Mouse (Mus musculus) heart, adult 2 months (tissue): ENCODE measurements at regions not wholly inside any gene's neighbourhood (a gene's known extent, or its start where the extent isn't known, plus 50 kb on each side); places are given as distances from the start of the nearest gene placed in this dataset.

Experiments used
- CTCF ChIP-seq: fragments of 200-600 bp; IDR thresholded peaks from 2 replicates; pipeline ENCODE4 v1.8.1; 2022; ENCODE audit warnings: antibody characterized with exemption, mild to moderate bottlenecking, moderate library complexity
- EP300 ChIP-seq: fragments of 200-500 bp; IDR thresholded peaks from 2 replicates; pipeline ENCODE4 v1.6.1; 2011; ENCODE audit warnings: low read depth, low read length, control low read depth; ENCODE audit not compliant: insufficient read depth
- POLR2A ChIP-seq: fragments of 200-500 bp; IDR thresholded peaks from 2 replicates; pipeline ENCODE4 v1.6.1; 2011; ENCODE audit warnings: mild to moderate bottlenecking, low read depth, low read length, control low read depth; ENCODE audit not compliant: insufficient read depth

- TF ChIP-seq EP300 (no peak), CTCF (no peak), POLR2A (no peak)
These were observed 65.4 kb upstream of the Aff3 start for GRCm38 (mm10) chr1:38729977-38730782.
